Mouse (Mus musculus) stomach, embryonic 15.5 days (tissue): ENCODE results near the gene Exosc5. TPM values are rescaled to one million over a fixed set of nuclear protein-coding genes. Genes with fewer than 3 reads are reported as not detected.

Experiments
- ATAC-seq: fragments of 200-750 bp; cut with Nextera tagmentation; 2 replicates; pipeline ENCODE4 v1.8.0; 2017; ENCODE audit warnings: low read depth, moderate number of reproducible peaks, moderate TSS enrichment; ENCODE audit not compliant: insufficient read depth, low FRiP score
- H3K27ac ChIP-seq: fragments of 300-500 bp; sonication (generic); 2 replicates; pipeline ENCODE4 v1.5.1; 2015; ENCODE audit warnings: mild to moderate bottlenecking, inconsistent platforms
- H3K27me3 ChIP-seq: fragments of 300-500 bp; sonication (generic); replicated peaks from 2 replicates; pipeline ENCODE4 v1.6.1; 2015; ENCODE audit warnings: inconsistent platforms
- H3K36me3 ChIP-seq: fragments of 300-500 bp; sonication (generic); 2 replicates; pipeline ENCODE4 v1.6.1; 2015; ENCODE audit warnings: inconsistent platforms
- H3K4me1 ChIP-seq: fragments of 300-500 bp; sonication (generic); 2 replicates; pipeline ENCODE4 v1.6.1; 2015; ENCODE audit warnings: inconsistent platforms
- H3K4me2 ChIP-seq: fragments of 300-500 bp; sonication (generic); 2 replicates; pipeline ENCODE4 v1.6.1; 2015; ENCODE audit warnings: mild to moderate bottlenecking, inconsistent platforms
- H3K4me3 ChIP-seq: fragments of 300-500 bp; sonication (generic); replicated peaks from 2 replicates; pipeline ENCODE4 v1.5.1; 2015; ENCODE audit warnings: inconsistent platforms
- H3K9ac ChIP-seq: fragments of 300-500 bp; sonication (generic); 2 replicates; pipeline ENCODE4 v1.6.1; 2015; ENCODE audit warnings: inconsistent platforms
- H3K9me3 ChIP-seq: fragments of 300-500 bp; sonication (generic); 2 replicates; pipeline ENCODE4 v1.6.1; 2016; ENCODE audit warnings: inconsistent platforms
- WGBS: fragments of 180-500 bp; shearing (Covaris S2); methylation state at CpG from one replicate; pipeline ENCODE4 v1.1.7; 2015; 5-methylcytosine and 5-hydroxymethylcytosine counted together
- polyA plus RNA-seq: library from polyadenylated mRNA; unstranded; fragments of >200 nt; fragmentation: Nextera tagmentation; extraction: Ambion mirVana; gene quantifications from 2 replicates; pipeline ENCODE4 v1.2.1, GENCODE M21; 2015

The Exosc5 gene
- 71.8 and 79.8 TPM in 2 replicates for polyA plus RNA-seq

DNA sequence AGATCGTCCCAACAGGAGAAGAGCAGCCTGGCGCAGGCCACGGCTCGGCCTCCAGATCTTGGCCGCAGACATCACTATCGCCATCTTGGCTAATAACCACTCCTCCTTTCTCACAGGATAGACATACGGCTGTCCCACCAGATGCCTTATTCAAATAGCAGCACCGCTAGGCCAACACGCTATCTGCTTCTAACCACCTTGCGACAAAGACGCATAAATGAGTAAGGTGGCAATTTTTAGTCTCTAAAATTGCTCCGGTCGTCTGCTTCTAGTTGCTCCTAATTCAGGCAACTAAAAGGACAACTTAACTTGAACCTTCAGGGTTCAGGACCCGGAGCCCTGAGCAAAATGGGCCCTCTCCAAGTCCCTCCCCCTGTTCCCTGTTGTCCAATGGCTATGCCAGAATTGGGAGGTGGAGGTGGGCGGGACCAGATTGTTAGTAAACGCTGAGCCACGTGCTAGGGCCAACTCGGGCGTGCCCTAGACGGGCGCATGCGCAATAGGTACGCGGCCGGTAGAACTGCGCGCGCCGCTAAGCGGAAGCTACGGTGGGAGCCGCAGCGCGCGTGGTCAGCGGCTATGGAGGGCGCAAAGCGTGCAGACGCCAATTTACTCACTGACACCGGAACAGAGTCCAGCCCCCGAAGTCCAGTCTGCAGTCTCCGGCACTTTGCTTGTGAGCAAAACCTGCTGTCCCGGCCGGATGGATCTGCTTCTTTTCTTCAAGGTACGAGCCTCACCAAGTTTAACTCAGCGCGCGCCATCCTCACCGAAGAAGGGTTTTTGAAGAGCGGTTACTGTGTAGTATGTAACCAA is at the start of gene Exosc5, which contains the start of gene Bckdha:
Exosc5 (plus strand) TSS at position 508 of the 816 bp plus-strand sequence.
Bckdha (minus strand) TSS at position 325 of the 816 bp plus-strand sequence.
- no peaks in the 10 kb centered on the region; the same call in 1 of the 2 replicates for H3K36me3 ChIP-seq
- H3K4me1 ChIP-seq, result peaks cover 11% of the 10 kb centered on the region
- peak; percentile 98 for ATAC-seq
- WGBS, result under 1% methylated on average over 50 of the region's 50 CpGs
- H3K9ac ChIP-seq, result peak within 1 kb of the TSS; percentile 47
- peak within 1 kb of the TSS; percentile 67 for H3K4me3 ChIP-seq
- H3K9me3 ChIP-seq, result no peaks in the 10 kb centered on the region
- no peaks in the 10 kb centered on the region for H3K27me3 ChIP-seq
- peak within 1 kb of the TSS; percentile 72 for H3K4me2 ChIP-seq
- peak within 1 kb of the TSS; percentile 78 for H3K27ac ChIP-seq

- Histone ChIP-seq H3K4me3 (no peak overlapping the region), H3K4me1 (no peaks in the 10 kb centered on the region), H3K27ac (no peak overlapping the region), H3K9ac (no peak overlapping the region), H3K36me3 (no peaks in the 10 kb centered on the region), H3K27me3 (no peaks in the 10 kb centered on the region), H3K4me2 (no peak overlapping the region), H3K9me3 (no peaks in the 10 kb centered on the region)
- no peak for ATAC-seq
- 36% methylated on average over 6 of the region's 6 CpGs for WGBS
These were observed 48.9 kb upstream of the Exosc5 start for GRCm38 (mm10) chr7:25610056-25610455.

GRCm38 (mm10) chr7:25611501-25611900 is 47.5 kb upstream of the Exosc5 start:
- Histone ChIP-seq H3K9ac (no peak overlapping the region), H3K36me3 (no peaks in the 10 kb centered on the region), H3K27me3 (no peaks in the 10 kb centered on the region), H3K4me2 (no peak overlapping the region), H3K4me1 (no peaks in the 10 kb centered on the region), H3K27ac (no peak overlapping the region), H3K9me3 (no peaks in the 10 kb centered on the region), H3K4me3 (no peak overlapping the region)
- 41% methylated on average over 7 of the region's 7 CpGs for WGBS
- ATAC-seq, result no peak

DNA sequence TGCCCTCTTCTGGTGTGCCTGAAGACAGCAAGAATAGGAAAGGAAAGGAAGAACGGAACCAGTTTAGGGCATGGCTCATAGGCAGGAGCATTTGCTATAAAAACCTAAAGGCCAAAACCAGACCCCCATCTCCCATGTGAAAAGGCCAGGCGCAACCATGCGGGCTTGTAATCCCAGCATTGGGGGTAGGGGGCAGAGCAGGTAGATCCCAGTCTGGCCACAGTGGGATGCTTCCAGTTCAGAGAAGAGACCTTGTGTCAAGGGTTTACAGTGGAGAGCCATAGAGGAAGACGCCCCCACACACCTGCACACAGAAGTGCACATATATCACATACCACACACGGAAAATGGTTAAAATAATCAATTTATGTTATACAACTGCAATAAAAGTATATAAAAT is 44.9 kb upstream of the Exosc5 start:
- Histone ChIP-seq H3K27ac (no peak overlapping the region), H3K9me3 (no peaks in the 10 kb centered on the region), H3K9ac (no peak overlapping the region), H3K27me3 (no peaks in the 10 kb centered on the region), H3K4me2 (no peak overlapping the region), H3K4me1 (no peaks in the 10 kb centered on the region), H3K4me3 (no peak overlapping the region), H3K36me3 (no peaks in the 10 kb centered on the region)
- no peak for ATAC-seq
- WGBS, result 82% methylated on average over 5 of the region's 5 CpGs

DNA sequence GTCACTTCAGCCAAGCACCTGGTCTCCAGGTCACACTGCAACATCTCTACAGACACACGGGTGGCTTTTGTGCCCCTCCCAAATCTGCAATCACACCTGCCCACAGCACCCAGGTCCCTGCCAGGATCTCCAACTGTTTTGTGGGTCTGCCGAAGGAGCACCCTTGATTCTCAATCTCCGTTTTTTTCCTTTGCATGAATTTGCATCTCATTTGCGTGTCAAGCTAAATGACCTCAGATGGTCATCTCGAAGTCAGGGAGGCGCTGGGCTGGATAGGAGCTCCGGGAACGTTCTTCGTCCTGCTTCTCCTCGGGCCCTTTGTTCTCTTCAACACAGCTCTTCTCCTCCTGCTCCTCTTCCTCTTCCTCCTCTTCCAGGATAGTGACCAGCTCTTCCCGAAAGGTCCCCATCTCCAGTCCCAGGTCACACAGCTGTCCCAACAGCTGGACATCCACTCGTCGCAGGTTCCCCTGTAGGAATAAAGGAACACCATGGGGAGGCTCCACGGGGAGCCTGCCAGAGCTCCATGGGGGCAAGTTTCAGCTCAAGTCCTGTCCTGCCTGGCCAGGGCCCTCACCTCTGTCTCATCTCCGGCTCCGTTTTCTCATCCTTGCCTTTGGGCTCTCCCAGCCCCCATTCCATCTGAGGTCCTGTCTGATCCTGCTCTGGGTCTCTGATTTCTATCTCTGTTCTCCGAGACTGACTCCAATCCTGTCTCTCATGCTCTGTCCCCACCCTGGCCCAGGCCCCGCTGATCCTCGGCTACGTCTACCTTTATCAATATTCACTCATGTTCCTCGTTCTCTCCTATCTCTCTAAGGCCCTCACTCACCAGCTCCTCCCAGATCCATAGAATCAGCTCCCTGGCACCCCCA is 43.9 kb upstream of the Exosc5 start:
- no peak for ATAC-seq
- Histone ChIP-seq H3K27ac (no peak overlapping the region), H3K27me3 (no peaks in the 10 kb centered on the region), H3K4me3 (no peak overlapping the region), H3K36me3 (no peaks in the 10 kb centered on the region), H3K4me1 (peaks cover 7% of the 10 kb centered on the region), H3K4me2 (no peak overlapping the region), H3K9me3 (no peaks in the 10 kb centered on the region), H3K9ac (no peak overlapping the region)
- WGBS, result 66% methylated on average over 21 of the region's 21 CpGs

DNA sequence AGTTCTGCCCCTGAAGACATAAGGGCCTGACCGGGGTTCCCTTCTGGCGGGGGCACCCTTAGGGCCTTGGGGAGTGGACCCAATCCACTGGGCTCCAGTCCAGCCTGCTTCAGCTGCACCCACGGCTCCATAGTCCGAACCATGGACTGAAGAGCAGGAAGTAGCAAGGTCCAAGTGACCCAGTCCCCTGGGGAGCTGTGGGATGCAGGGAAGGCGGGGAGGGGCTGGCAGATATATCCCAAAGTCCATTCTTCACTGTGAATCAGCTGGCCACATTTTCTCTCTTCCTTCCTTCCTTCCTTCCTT is 43.3 kb upstream of the Exosc5 start, which contains the start of gene Erich4:
Erich4 (minus strand) TSS at position 187 of the 306 bp plus-strand sequence.
- no peak within 1 kb of the TSS for H3K4me2 ChIP-seq
- no peaks in the 10 kb centered on the region for H3K27me3 ChIP-seq
- ATAC-seq, result no peak
- no peak within 1 kb of the TSS for H3K9ac ChIP-seq
- peaks cover 9% of the 10 kb centered on the region for H3K4me1 ChIP-seq
- H3K4me3 ChIP-seq, result no peak within 1 kb of the TSS
- H3K36me3 ChIP-seq, result no peaks in the 10 kb centered on the region
- no peak within 1 kb of the TSS for H3K27ac ChIP-seq
- 82% methylated on average over 5 of the region's 5 CpGs for WGBS
- H3K9me3 ChIP-seq, result no peaks in the 10 kb centered on the region

- H3K4me2 ChIP-seq, result no peak overlapping the region
- no peak for ATAC-seq
- no peak overlapping the region for H3K27ac ChIP-seq
- 79% methylated on average over 10 of the region's 10 CpGs for WGBS
- no peaks in the 10 kb centered on the region for H3K9me3 ChIP-seq
- peaks cover 9% of the 10 kb centered on the region for H3K4me1 ChIP-seq
- no peak overlapping the region for H3K9ac ChIP-seq
- no peak overlapping the region for H3K4me3 ChIP-seq
- no peaks in the 10 kb centered on the region for H3K27me3 ChIP-seq
- H3K36me3 ChIP-seq, result peaks cover 10% of the 10 kb centered on the region; the same call in 1 of the 2 replicates
These were observed 41.4 kb upstream of the Exosc5 start for GRCm38 (mm10) chr7:25617376-25618160.

DNA sequence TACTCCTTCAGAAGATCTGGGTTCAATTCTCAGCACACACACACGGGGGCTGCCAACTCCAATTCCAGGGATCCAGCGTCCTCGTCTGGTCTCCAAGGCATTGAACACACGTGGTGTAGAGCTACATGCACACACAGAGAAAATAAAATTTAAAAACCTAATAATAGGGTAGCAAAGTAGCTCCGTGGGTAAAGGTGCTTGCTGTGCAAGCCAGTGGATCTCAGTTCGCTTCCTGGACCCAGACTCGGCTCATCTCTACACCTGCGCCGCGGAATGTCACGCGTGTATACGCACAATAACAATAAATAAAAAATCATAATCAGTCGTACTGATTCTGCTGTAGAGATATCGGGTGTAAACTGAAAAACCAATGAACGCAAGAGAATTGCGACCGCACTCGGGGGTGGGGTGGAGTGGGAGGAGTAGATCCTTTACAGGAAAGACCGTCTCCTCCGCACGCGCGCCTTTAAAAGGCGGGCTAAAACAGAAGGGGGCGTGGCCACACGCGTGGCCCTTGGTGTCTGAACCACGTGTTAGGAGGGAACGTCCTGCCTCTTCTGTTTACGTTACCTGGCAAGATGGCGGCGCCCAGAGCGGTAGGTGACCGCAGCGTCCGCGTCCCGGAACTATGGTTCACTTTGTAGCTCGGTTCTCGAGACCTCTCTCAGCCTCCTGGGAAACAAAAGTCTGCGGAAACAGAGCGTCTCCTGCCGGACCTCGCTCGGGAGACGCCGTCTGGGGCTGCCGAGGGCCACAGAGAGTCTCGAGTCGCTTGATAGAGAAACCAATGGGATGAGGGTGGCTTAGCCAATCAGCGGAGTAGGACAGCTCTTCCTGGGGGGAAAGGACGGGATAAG is 39.9 kb upstream of the Exosc5 start, which contains the start of gene Dmac2:
Dmac2 (plus strand) TSS at position 550 of the 857 bp plus-strand sequence.
- peak within 1 kb of the TSS; percentile 59 for H3K4me3 ChIP-seq
- H3K27ac ChIP-seq, result 0 out of 2 replicates have a peak within 1 kb of the TSS, but pooled peaks have one; percentile 9
- WGBS, result under 1% methylated on average over 53 of the region's 53 CpGs
- peaks cover 9% of the 10 kb centered on the region for H3K4me1 ChIP-seq
- no peaks in the 10 kb centered on the region for H3K27me3 ChIP-seq
- ATAC-seq, result peak; percentile 95
- no peaks in the 10 kb centered on the region for H3K9me3 ChIP-seq
- H3K9ac ChIP-seq, result peak within 1 kb of the TSS; percentile 45; the same call in 1 of the 2 replicates
- peaks cover 10% of the 10 kb centered on the region; the same call in 1 of the 2 replicates for H3K36me3 ChIP-seq
- peak within 1 kb of the TSS; percentile 75 for H3K4me2 ChIP-seq

DNA sequence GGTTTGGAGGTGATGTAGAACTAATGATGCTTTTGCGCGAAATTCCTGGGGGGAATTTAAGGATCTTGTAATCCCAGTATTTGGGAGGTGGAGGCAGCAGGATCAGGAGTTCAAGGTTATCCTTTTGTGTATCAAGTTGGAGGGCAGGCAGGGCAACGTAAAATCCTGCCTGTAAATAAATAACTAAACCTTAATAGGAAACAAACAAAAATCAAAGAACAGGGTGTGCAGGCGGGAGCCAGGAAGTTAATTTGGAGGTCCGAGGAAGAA is 39.3 kb upstream of the Exosc5 start:
- H3K9me3 ChIP-seq, result no peaks in the 10 kb centered on the region
- H3K4me1 ChIP-seq, result peaks cover 9% of the 10 kb centered on the region
- no peaks in the 10 kb centered on the region for H3K27me3 ChIP-seq
- peak overlapping the region; percentile 59 for H3K4me3 ChIP-seq
- 24% methylated on average over 5 of the region's 5 CpGs for WGBS
- 0 out of 2 replicates have a peak overlapping the region, but pooled peaks have one; percentile 9 for H3K27ac ChIP-seq
- no peak for ATAC-seq
- peak overlapping the region; percentile 75 for H3K4me2 ChIP-seq
- peak overlapping the region; percentile 45; the same call in 1 of the 2 replicates for H3K9ac ChIP-seq
- peaks cover 10% of the 10 kb centered on the region; the same call in 1 of the 2 replicates for H3K36me3 ChIP-seq

DNA sequence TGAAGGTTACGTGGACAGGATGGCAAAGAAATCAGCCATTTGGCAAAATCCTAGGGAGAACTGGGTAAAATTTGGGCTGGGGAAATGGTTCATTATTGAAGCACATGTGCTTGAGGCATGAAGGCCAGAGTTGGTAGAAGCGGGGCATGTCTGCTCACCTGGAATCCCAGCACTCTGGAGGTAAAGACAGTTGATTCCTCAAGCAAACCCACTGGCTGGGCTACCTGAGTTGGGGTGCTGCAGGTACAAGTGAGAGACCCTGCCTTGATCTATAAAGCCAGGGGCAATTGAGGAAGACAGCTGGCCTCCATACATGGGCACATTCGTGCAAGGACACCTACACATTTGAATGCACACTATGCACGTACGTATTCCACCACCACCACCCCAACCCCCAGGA is 38.9 kb upstream of the Exosc5 start:
- Histone ChIP-seq H3K9me3 (no peaks in the 10 kb centered on the region), H3K27ac (no peak overlapping the region), H3K4me2 (peak overlapping the region; percentile 75), H3K36me3 (peaks cover 10% of the 10 kb centered on the region; the same call in 1 of the 2 replicates), H3K9ac (no peak overlapping the region), H3K4me1 (peaks cover 9% of the 10 kb centered on the region), H3K27me3 (no peaks in the 10 kb centered on the region), H3K4me3 (peak overlapping the region; percentile 59)
- 85% methylated on average over 5 of the region's 5 CpGs for WGBS
- ATAC-seq, result no peak
